17 mouse cellular contexts compared by ENCODE assay signal in the genomic region with DNA sequence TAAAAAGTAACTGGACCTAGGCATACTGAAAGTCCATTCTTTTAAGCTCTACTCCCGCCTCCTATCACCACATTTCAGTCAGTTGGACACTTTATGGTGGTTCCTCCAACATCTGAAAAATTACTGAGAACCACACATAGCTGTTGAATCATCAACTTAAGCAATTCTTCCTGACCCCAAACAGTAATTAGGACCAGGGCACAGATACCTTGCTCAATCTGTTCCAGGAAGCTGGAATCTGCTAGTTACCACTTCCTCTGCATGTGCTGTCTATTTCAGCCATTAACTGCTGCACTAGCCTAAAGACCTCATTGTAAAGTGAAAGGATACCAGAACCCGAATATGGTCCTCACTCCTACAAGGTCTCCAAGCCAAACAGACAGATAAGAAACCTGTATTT. TPM values are rescaled to one million over a fixed set of nuclear protein-coding genes. Genes with fewer than 3 reads are reported as not detected.
"Had no signal": no experiment of that assay in that cellular context is flagged by ENCODE, and none has a peak within 500 bp of the region (broad histone marks: within the 10 kb centered on the region; RNA-seq: fewer than 3 reads in every experiment).

No protein-coding gene starts in this region.

- ATAC-seq: intestine, postnatal 0 days; midbrain, embryonic 15.5 days had no signal

- DNase-seq: kidney, adult 2 months; kidney, postnatal 25 days; layer of hippocampus, adult 9-11 months; liver, embryonic 13.5 days; right cerebral cortex, adult 18-20 months; right cerebral cortex, postnatal 14 days; right cerebral cortex, postnatal 4 days; spleen, adult 18-20 months; thymus, postnatal 25 days had no signal

RNA-seq across cellular contexts. Expression of a gene that starts 1.2 kb away (rescaled TPM):
- total RNA-seq: layer of hippocampus, adult 2 months; layer of hippocampus, postnatal 25 days; left cerebral cortex, adult 18-20 months; left cerebral cortex, postnatal 25 days; liver, adult 2 months; megakaryocyte-erythroid progenitor cell, adult 5-6 weeks had no signal

RNA-seq across cellular contexts. Expression of a gene that starts 18.5 kb away (rescaled TPM):
- total RNA-seq: layer of hippocampus, adult 2 months; layer of hippocampus, postnatal 25 days; left cerebral cortex, adult 18-20 months; left cerebral cortex, postnatal 25 days; liver, adult 2 months had no signal

RNA-seq across cellular contexts. Expression of a gene that starts 31.8 kb away (rescaled TPM):
- total RNA-seq: layer of hippocampus, adult 2 months; layer of hippocampus, postnatal 25 days; left cerebral cortex, adult 18-20 months; left cerebral cortex, postnatal 25 days; liver, adult 2 months; megakaryocyte-erythroid progenitor cell, adult 5-6 weeks had no signal

RNA-seq across cellular contexts. Expression of a gene that starts 35.6 kb away (rescaled TPM):
- total RNA-seq: layer of hippocampus, postnatal 25 days; left cerebral cortex, adult 18-20 months; left cerebral cortex, postnatal 25 days; liver, adult 2 months had no signal

RNA-seq across cellular contexts. Expression of a gene that starts 37.7 kb away (rescaled TPM):
- total RNA-seq: layer of hippocampus, adult 2 months; layer of hippocampus, postnatal 25 days; left cerebral cortex, adult 18-20 months; left cerebral cortex, postnatal 25 days; liver, adult 2 months; megakaryocyte-erythroid progenitor cell, adult 5-6 weeks had no signal
